Mouse (Mus musculus): ENCODE data around the gene Fam118b.

Fam118b gene

DNA sequence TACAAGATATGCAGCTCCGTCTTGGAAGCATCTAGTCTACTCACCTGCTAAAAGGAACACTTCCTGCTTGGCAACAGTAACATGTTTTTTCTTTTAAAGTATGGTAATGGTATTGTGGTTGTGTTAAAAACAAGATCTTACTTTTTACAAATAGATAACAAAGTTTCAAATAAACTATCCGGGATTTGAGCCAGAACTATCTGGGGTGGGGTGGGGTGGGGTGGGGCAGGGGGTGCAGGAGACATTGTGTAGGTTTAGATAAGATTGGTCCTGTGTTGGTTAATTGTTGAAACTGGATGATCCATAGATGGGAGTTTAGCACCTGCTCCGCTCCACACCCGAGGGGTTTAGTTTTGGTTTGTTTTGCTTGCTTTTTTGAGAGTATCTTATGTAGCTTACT, 5.2 kb downstream of the Fam118b start:
- DNase-seq: no peak

DNA sequence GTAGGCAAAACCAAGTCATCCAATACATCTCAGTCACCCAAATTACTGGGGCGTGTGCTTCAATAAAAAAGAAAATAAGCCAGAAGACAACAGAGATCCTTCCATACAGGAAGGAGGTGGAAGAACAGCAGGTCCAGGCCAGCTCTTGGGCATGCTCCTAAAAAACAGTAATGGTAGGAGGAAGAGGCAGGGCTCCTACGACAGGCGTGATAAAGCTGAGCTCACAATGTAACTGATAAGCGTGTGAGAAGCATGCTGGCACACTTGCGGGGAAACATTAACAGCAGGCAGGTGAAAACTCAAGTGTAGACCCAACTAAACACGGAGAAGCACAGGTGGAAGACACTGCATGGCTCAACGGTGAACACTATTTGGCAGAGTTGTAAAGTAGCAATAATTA, 10.2 kb downstream of the Fam118b start:
- no peak for DNase-seq

DNA sequence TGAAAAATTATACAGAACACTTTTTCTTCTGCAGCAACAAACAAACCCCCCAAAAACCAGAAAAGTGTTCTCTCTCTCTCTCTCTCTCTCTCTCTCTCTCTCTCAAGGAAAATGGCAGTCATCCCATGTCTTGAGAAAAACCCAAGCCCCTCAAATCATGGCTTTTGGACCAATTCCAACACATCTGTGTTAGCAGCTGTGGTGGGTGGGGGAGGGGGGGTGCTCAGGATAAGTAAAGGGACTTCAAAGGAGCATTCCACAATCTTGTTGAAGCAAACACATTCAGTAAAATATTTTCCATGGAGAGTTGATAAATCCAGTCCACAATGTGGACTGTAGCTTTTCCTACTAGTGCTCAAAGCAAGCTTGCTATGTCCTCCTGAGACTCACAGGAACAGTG, 18.1 kb downstream of the Fam118b start:
- no peak for DNase-seq

DNA sequence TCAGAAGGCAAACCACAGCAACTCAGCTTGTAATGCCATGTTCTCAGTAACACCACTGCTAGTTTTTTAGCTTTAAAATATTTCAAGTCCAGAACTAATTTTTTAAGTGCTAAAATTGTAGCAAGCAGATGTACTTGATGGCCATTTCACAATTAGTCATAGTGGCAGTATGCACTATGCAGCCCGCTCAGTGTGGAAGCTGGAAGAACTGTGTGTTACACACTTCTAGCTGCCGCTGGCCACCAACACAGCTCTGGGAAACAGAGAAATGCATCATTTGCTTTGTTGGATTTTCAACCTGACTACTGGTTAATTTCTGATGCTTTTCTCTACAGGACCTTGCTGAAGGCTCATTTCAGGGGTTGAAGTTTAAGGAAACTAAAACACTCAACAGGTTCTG, 20.2 kb downstream of the Fam118b start:
- no peak for DNase-seq

DNA sequence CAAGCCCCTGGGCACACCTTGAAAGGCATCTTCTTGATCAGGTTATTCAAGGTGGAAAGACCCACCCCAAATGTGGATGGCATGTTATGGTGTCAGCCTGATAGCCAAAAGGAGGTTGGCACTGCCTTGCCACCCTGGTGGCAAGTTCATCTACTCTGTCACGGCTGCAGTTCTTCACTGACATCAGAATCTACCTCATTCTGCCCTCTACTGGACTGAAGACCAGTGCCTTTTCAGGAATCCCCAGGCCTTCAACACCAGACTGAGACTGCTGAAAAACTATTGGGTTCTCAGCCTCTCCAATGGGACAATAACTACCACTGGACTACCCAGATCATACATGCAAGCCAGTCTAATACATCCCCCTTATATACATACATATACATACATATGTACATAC, 27.9 kb downstream of the Fam118b start:
- DNase-seq: no peak

GRCm38 (mm10) chr9:35238915-35239571, 28.6 kb downstream of the Fam118b start:
- no peak for DNase-seq

DNA sequence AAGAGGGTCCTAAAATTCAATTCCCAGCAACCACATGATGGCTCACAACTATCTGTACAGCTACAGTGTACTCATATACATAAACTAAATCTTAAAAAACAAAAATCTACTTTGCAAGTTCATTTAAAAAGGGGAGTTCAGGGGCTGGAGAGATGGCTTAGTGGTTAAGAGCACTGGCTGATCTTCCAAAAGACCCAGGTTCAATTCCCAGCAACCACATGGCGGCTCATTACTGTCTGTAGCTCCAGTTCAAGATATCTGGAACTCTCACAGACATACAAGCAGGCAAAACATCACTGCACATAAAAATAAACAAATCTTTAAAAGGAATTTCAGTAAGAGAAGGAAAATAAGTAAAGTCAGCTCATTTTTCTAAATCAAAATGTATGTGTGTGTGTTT, 29.2 kb downstream of the Fam118b start:
- DNase-seq: no peak

GRCm38 (mm10) chr9:35235996-35236395, 31.6 kb downstream of the Fam118b start:
- no peak for DNase-seq

GRCm38 (mm10) chr9:35228671-35229070, 38.9 kb downstream of the Fam118b start:
- DNase-seq: no peak

DNA sequence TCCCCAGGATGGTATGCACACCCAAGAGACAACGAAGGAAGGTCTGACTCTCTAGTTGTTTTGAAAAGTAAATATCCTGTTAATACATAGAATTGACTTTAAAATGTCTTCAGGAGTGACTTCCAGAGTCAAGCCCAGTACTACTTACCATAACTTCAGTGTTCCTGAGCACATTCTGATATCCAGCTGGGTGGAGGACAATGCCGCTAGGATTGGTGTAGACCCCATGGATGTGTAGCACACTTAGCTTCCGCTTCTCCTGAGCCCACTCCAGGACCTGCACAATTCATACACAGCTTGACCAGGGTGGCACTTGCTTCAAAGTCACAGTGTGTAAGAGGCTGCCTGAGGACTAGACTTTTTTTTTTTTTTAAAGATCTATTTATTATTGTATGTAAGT, 44.1 kb downstream of the Fam118b start:
- no peak for DNase-seq

DNA sequence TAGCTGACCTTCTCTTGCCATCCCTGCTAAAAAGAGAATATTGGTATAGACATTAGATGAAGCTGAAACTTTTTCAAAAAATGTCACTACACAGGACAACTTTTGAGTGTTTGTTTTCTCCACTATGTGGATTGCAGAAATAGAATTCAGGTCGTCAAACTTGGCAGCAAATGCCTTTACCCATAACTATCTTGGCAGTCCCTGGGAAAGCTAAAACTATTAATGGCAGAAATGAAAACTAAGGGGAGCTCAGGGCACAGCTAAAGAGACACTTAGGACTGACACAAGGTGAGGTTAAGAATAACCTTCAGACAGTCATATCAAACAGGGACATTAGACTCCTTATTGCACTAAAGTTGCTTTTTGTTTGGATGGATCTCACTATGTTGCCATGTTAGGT, 49.6 kb downstream of the Fam118b start:
- no peak for DNase-seq

DNA sequence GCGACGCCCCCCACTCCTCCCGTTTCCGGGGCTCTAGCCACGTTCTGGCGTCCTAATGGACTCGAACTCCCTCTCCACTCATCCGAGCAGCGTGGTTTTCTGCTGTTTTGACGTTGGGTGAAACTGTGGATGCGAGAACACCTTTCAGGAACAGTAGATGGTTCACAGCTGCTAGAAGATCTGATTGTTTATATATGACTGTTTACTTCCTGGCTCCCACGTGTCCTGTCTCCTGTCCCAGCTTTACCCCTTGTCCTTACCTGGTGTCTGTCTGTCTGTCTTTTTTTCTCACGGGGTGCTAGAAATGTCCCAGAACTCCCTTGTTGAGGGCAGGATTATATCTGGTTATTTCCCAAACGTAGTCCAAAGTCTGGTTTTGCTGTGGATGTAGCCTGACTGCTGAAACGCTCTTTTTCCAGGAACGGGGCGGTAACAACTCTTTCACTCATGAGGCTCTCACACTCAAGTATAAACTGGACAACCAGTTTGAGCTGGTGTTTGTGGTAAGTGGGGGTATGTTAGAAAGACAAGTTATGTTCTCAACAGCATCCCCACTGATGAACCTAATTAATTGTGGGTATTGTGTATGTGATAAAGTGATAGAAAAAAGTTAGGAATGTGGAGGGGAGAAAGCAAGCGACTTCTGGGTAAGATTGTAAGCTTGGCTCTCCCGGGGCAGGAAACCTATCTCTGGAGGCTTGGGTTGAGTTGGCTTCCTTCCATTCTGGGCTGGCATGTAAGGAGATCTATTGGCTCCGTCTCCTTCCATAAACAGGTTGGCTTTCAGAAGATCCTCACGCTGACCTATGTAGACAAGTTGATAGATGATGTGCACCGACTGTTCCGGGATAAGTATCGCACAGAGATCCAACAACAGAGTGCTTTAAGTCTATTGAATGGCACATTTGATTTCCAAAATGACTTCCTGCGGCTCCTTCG, 55.8 kb downstream of the Fam118b start:
- DNase-seq: no peak

GRCm38 (mm10) chr9:35210542-35211474, 56.8 kb downstream of the Fam118b start, which contains the start of gene Foxred1:
TSS of gene Foxred1 (minus strand) at chr9:35211055.
- DNase-seq: peak; percentile 100

DNA sequence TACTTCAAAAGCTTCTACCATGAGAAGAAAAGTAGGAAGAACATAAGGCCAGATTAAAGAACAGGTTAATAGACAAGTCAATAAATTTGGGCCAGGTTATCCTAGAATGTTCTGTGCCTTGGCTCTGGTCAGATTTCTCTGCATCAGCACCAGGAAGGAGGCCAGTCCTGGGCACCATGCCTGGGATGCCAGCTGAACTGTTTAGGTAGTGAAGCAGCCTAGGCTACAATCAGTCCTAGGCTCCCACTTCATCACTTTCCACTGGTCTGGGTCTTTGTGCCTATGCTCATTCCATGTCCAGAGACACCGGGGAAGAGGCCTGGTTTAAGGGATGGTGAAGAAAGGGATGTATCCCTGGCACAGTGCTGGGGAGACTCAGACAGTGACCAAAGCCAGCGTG, 63.2 kb downstream of the Fam118b start:
- DNase-seq: no peak

DNA sequence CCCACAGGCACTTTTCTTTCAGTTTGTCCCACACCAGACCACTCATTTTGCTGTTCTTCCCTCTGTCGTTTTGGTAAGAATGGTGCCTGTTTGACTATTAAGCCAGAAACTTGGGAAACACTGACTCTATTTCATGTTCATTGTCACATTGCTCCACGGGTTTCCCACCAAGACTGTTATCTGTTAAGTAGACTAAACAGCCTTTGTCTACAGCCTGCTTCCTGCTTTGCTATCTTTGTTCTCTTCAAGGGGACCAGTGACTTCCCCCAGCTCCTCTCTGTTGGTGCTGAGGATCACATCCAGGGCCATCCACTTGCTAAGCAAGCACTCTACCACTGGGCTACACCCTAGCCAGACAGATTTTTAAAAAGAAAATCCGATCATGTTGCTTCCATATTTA, 64.1 kb downstream of the Fam118b start:
- DNase-seq: no peak

DNA sequence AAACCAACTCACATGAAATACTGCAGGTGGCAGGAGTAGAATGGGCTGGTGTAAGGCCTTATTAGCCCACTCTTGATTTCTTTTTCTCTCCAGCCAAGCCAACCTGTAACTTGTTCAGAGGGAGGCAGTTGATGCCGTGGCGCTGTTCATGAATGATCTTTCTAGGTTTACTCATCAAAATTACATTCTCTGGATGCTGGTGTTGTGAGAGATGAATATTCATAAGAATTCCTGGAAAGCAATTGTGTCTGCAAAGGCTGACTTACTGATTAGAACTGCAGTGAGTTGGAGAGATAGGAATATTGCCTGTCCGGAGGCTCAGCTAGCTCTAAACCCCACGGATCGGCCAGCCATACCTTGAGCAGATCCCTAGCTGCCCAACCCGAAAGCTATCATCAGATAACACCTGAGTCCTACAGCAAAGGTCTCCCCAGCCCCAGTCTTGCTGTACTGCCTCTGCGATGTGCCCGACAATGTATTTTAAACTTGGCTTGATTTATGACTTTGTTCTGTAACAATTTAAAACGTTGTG, 67.0 kb downstream of the Fam118b start:
- no peak for DNase-seq

DNA sequence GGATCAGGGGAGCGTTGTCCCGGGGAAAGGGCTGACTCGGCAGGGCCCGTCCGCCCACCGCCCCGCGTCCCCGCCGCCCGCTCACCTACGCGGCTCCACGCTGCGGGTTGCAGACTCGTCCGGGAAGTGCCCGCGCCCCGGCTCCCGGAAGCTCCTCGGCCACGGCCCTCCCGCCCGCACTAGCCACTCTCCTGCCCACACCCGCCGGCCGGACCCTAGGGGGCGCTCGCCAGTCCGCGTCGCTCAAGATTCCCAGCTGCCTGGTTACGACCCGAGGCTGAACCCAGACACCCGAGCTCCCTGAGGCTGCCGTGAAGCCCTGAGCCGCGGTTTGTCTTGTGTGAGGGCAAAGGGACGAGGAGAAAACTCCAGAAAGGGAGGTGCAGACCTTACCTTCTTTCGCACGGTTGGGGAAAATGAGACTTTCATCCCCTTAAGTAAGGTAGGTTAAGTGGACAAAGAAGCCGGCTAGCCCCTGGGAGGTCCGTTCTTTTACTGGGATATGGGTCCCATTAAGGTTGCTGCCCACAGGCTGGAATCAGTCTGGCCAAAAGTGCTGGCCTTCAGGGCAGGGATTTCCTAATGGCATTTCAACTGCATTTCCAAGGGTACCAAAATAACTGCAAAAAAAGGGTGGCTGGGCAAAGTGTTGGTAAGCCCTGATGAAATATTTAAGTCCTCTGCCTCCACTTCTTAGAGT, 67.7 kb downstream of the Fam118b start, which contains the start of the genes Srpr and Tirap:
TSS of gene Srpr (plus strand) at position 404 of the 700 bp plus-strand sequence.
TSS of gene Tirap (minus strand) at position 520 of the 700 bp plus-strand sequence.
- DNase-seq: peak; percentile 87

DNA sequence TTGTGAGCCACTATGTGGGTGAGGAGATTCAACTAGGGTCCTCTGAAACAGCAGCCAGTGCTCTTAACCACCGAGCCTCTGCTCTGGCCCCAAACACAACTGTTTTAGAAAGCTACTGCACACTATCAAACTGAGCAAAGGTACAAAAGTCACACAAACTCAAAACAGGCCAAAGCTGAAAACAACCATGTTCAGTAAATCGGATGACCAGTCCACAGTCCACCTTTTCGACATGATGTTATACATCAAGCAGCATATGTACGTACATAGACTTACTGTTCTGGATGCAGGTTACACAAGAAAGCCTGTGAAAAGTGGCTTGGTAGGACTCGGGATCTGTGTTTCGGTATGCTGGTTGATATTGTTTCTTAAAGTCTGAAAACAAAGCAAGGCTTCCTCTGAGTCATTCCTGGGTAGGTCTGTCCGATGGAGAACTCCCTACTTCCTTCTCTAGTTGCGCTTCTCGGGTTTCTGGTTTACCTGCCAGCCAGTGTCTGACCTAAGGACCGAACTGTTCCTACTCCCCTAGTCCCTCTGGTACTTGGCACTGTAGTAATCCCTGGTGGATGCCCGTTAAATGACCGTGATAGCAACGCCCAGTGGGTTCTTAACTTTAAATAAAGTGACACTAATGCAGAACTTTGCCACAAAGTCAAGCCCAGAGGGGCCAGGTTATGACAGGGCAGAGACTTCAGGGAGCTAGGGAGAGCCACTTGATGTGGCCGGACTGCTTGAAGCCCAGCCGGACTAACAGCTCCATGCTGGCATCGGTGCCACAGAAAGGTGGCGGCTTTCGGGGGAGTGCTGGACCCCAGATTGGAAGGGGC, 68.4 kb downstream of the Fam118b start:
- no peak for DNase-seq

- DNase-seq: no peak
Measured at GRCm38 (mm10) chr9:35198351-35198750, 69.3 kb downstream of the Fam118b start.

GRCm38 (mm10) chr9:35197625-35198024, 70.0 kb downstream of the Fam118b start:
- no peak for DNase-seq

DNA sequence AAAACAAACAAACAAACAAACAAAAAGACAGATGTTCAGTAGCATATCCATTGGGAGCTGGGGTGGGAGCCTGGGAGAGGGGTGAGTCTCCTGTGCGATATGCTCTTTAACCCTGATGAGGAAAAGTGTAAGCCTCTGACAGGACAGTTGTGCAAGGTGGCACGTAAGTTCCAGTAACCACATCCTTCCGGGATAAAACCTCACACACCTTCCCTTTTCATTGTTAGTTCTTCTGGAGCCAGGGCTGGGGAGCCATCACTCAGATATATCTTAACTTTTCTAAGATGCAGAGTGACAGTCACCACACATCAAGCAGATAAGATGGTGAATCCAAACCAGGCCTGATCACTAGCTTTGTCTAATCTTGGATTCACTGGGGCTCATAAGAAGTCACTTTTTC, 73.6 kb downstream of the Fam118b start:
- DNase-seq: no peak
